Mouse (Mus musculus) spleen, postnatal 36 days (tissue): ENCODE data around the gene Mblac2.
"Not testable (repeated sequence)": the region's sequence is repeated elsewhere in the genome, so short reads cannot be mapped to it uniquely, and the experiment has no call there.

ENCODE experiments used
- DNase-seq, 2 experiments: peaks; one replicate each; pipeline ENCODE4 v3.0.0; 2022; ENCODE audit warnings: low spot score in 2 of 2, mixed read lengths in 1 of 2

The Mblac2 gene

DNA sequence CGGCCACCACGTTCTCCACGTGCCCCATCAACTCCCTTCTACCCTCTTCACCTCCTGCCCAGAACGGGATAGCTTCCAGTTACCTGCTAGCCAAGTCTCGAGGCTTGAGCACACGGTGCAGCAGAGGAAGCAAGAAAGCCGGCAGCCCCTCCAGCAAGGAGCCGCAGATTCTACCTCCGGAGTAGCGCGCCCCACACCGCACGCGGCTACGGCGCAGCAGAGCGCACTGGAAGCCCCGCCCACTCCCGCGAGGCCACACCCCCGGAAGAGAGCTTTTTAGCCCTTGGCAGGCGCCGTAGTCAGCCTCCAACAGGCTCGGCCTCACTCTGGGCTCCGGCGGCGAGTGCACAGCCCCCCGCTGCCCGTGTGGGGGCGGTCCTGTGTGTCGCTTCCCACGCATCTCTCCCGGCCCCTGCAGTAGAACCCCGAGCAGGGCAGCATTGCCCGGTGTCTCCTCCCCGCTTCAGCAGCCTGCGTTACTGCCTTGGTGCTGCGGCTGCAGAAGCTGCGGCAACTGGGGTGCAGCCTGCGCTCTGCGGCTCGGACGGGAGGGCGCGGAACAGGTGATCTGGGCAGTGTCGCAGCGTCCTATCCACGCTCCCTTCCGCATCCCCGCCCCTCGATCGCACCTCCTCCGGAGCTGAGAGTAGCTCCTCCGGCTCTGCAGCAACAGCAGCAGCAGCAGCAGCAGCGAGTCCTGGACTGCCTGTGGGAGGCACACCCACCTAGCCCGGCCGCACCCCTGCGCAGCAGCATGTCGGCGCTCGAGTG, at the start of gene Mblac2, which contains the start of gene Polr3g:
TSS of gene Mblac2 (plus strand) at position 567 of the 771 bp plus-strand sequence.
TSS of gene Polr3g (minus strand) at position 239 of the 771 bp plus-strand sequence.
- peak; percentile 95 for DNase-seq

DNA sequence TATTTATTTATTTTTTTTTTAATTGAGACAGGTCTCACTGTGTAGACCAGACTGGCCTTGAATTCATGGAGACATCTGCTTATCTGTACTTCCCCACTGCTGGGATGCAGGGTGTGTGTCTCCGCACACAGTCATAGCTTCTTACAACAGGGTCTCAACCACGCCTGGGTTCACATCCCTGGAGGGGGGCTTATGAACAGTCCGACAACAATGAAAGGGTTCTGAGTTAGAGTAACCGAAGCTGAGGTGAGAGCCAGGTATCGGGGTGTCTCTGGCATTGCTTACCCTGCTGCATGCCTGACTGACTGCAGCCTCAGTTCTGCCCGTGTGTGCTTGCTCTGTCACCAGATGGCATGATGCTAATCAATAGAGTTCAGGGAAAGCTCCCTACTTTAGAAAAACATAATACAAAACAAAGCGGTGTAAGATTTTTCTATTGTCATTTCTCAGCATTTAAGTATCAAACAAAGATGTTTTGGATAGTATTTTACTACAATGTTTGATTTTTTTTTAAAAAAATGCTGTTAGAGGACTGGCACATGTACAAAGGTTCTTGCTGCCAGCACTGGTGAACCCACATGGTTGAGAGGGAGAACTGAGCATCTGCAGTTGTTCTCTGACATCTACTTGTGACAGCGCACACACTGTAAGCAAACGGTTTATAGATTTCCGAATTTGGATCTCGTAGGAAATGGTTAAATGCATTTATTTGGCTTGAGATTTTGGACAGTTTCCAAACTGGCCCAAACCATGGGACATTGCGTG, 47.4 kb upstream of the Mblac2 start:
- no peak for DNase-seq

DNA sequence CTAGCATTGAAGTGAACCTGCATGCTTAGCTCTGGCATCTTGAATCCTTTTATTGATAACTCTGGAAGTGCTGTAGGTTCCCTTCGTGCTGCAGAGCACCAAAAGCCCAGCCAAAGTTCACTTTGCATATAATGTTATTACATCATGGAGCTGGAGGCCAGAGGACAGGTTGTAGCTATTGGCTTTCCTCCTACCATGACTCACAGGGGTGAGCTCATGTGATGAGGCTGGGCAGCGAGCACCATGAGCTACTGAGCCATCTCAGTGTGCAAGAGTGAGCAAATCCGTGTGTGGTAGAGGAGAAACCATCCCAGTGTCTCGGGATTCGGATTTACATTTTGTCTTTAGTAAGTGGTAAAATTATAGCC, 46.8 kb upstream of the Mblac2 start:
- no peak for DNase-seq

DNA sequence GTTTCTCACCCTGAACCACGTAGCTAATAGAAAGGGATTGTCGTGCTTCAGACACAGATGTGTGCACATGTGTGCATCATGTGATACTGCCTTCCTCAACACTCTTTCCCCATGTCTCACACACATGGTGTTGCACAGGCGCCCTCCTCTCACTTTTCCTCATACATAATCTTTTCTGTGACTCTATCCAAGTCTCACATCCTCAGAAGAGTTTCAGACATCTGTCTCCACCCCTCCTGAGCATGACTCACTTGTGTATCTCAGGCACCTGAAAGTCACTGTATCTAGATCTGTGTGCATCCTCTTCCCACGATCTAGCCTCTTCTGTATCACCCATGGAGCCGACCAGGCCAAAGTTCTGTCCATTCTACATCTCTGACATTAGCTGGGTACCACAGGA, 43.4 kb upstream of the Mblac2 start:
- DNase-seq: no peak

DNA sequence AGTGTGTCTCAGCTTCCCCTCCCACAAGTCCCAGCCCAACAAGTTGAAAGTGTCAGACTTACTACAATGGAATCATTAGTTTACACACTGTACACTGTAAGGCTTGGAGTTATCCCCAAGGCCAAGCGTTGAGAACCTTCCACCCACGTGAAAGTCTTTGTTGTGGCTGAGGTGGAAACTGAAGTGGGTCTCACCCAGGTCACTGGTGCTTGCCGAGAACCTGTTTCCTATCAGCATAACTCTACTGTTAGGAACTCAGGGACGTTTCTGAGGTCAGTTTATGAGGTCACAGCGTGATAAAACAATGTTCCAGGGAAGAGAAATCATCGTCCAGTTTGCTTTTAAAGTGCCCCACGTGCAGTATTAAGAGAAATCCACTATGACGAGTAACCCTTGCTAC, 35.8 kb upstream of the Mblac2 start:
- DNase-seq: no peak

DNA sequence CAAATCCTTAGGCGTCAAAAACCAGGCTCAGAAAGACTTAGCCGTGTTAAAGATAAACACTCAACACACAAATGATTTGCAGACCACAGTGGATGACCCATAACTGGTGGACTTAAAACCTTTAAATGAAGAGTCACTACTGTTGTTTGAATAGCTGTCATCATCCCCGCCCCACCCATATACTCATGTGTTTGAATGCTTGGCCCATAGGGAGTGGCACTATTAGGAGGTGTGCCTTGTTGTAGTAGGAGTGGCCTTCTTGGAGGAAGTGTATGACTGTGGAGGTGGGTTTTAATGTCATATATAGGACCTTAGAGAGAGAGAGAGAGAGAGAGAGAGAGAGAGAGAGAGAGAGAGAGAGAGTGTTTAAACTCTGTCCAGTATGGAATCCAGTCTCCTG, 28.0 kb upstream of the Mblac2 start:
- DNase-seq: no peak

DNA sequence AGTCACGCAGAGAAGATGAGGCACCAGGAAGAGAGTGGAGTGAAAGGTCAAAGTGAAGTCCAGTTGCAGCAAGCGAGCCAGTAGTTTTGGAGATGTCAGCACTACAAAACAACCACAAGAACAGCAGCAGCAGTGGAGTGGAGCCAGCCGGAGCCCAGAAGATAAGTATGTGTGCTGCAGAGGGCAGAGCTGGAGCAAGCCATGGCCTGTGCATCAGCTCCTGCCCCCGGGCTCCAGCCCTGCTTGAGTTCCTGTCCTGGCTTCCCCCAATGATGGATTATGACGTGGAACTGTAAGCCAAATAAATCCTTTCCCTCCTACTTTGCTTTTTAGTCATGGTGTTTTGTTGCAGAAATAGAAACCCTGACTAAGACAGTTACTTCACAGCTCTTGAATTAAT, 26.9 kb upstream of the Mblac2 start:
- DNase-seq: no peak

DNA sequence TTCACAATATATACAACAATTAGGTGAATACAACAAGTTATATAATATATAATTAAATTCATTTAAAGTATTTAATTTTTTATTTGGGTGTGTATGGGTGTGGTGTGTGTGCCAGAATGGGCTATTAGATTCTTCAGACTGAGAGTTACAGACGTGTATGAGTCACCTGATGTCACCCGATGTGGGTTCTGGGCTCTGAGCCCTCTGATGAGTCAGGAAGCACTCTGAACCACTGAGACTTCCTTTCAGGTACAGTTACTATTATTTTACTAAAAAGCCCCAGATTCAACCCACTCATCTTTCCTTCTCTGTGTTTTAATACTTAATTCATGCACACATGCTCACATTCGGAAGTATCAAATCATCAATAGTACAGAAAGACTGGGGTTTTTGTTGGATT, 26.3 kb upstream of the Mblac2 start:
- DNase-seq: no peak

DNA sequence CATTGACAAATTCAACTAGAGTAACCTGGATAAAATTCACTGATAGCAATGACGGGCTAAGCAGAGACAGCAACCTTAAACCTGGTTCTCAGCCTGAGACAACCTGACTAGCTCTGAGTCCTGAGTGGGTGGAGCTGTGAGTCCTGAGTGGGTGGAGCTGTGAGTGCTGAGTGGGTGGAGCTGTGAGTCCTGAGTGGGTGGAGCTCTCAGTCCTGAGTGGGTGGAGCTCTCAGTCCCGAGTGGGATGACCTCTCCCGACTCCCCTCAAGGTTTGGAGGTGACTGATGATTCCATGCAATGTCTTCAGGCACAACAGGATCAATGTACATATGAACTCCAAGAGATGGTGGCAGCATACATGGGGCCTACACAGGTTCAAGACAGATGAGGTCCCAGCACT, 21.6 kb upstream of the Mblac2 start:
- DNase-seq: no peak

DNA sequence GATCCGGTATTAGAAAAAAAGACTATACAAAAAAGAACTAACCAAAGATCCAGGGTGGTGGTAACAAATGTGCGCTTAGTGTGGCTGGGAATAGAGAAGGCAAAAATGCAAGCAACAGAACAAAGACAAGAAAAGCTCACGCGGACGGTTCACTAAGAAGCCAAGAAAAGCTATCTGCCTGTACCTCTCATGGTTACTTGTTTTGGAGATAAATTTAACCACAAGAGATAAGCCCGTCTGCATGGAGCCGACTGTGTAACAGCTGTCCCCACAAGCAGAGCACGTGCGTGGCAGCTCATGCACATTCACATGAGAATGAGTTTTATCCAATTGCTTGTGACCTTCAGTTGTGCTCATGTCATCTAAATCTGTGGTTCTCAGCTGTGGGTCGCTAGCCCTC, 20.7 kb upstream of the Mblac2 start:
- DNase-seq: no peak

DNA sequence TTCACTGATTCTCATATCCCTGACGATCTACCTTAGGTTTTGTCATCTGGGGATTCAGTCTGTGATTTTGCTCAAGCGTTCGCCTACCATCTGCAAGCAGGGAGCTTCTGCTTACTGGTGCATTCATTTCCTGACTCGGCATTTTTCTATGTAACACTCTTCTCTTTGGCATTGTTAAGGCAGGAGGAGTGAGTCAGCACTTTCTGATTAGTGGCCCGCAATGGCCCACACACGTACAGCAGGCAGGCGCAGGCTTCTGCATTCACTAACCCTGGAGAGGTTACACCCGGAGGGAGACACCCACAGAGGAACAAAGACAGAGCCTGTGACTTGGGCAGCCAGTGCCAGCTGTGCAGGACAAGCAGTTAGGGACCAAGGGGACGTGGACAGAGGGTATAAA, 19.5 kb upstream of the Mblac2 start:
- DNase-seq: peak in 1 of 2 experiments; percentile 20

DNA sequence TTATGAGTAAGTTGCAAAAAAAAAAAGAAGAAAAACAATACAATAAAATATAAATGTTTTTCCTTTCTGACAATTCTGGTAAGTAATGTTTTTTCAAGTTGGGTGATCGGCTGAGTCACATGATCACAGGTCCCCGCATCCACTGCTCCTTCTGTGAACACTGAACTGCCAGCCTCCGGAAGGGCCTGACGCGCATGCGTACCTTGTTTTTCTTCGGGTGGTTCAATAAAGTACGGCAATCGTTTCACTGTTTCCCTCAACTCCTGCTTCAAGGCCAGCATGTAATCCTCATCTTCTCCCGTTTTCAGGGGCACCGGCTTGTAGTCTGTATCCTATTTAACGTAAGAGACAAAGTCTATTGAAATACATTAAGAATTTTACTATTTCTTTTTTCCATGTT, 16.7 kb upstream of the Mblac2 start:
- no peak for DNase-seq

DNA sequence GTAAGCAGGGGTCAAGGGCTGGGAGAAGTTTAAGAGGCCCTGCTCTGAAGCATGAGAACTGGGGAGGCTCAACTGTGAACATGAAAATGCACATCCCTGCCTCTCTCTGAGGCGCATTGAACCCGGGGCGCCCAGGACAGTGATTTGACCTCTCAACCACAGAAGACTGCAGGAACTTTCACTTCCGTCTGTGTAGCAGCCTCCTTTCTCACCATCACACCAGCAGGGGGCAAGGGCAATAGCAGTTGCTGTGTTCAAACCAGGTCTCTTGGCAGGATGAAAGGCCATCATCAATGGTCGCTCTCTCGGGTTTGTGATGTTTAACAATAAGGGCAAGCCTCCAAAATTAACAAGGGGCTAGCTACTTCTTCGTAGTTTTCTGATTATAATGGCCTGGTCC, 8.0 kb upstream of the Mblac2 start:
- no peak for DNase-seq

DNA sequence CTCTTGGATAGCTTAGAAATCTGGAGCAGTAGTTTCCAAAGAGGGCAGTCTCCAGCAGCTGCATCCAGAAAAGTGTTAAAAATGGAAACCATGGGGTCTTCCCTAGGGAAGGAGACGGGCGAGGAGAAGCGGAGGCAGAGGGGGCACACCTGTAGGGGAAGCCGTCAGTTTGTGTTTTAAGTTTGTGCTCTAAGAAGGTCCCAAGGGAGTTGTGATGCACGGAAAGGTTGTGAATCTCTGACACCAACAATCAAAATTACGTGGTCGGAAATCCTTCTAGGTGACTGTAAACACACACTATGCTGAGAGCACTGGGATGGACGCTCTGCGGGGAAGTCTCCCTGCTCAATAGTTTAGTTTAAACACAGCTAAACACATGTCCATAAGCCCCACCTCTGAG, 7.5 kb upstream of the Mblac2 start:
- DNase-seq: no peak

DNA sequence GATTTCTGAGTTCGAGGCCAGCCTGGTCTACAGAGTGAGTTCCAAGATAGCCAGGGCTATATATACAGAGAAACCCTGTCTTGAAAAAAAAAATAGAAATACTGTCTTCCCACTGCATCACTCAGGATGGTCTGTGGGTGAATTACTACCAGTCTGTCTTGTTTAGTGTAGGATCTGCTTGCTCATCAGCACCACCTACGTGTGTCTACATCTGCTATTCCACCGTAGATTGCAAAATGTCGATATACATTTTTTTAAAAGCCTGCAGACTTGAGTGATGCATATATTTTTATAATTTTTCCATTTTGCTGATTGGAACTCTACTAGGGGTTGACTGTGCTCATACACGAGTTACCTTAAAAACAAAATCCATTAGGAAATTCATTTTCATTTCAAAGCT, 4.8 kb upstream of the Mblac2 start:
- no peak for DNase-seq

DNA sequence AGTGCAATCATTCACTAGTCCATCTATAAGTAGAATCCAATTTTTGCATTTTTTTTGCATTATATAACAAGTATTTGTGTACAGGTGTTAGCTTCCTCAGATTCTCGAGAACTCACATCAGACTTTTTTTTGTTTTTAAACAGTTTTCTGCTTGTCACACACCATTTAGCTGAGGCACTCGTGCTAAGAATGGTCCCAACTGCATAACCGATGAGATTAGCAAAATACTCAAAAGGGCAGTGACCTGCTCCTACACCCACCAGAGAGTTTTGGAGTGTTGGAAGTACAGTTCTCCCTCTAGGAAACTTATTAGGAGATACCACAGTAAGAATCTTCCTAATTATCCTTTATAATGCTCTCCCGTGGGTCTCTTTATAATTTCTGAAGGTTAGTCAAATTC, 1.3 kb upstream of the Mblac2 start:
- no peak for DNase-seq

DNA sequence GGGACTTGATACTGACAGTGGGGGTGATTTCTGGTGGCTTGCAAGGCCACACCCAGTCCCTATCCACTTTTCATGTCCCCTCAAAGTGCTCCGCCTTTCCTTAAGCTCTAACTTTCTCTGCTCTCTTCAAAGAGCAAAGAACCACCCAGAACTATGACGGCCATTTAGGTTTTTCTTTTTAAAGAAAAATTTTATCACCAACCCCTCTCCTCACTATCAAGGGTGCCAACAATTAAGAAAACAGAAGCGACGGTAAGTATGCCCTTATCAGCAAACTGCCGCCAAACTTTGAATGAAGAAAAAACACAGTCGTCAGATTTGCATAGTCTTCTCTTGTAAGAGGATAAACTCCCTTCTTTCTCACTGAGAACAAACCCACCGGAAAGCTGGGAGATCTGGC, 875 bp upstream of the Mblac2 start:
- peak in 1 of 2 experiments; percentile 10 for DNase-seq

DNA sequence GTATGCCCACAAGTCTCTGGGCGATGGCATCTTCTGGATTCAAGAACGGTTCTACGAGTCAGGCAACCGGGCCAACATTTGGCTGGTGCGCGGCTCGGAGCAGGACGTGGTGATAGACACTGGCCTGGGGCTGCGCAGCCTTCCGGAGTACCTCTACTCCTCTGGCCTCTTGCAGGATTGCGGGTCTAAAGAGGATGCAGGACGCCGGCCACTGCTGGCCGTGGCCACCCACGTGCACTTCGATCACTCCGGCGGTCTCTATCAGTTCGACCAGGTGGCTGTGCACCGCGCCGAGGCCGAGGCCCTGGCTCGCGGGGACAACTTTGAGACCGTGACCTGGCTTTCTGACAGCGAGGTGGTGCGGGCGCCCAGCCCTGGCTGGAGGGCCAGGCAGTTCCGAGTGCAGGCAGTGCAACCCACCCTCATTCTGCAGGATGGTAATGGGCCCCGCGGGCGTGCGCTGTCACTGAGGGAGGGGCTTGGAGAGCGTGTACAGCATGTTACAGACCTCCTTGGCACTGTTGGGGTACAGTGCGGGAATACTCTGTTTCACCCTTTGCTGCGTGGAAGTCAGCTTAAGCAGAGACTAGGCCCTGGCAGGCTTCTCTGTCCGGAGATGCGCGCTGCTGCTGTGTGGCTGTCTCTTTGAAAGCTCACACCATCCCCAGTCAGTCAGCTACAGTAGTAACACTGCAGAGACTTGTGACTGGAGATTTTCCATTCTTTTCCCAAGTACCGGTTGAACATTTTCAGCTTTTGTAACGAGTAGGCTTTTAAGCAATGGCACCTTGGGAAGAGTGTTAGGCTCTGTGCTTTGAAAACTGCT, 618 bp downstream of the Mblac2 start:
- DNase-seq: no peak

DNA sequence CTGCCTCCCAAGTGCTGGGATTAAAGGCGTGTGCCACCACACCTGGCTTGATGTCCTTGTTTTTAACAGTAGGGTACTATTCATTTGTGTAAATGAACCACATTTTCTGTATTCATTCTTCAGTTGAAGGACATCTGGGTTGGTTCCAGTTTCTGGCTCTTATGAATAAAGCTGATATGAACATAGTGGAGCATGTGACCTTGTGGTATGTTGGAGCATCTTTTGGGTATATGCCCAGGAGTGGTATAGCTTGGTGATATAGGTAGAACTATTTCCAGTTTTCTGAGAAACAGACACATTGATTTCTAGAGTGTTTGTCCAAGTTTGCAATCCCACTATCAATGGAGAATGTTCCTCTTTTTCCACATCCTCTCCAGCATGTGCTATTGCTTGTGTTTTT, 2.8 kb downstream of the Mblac2 start:
- no peak for DNase-seq

DNA sequence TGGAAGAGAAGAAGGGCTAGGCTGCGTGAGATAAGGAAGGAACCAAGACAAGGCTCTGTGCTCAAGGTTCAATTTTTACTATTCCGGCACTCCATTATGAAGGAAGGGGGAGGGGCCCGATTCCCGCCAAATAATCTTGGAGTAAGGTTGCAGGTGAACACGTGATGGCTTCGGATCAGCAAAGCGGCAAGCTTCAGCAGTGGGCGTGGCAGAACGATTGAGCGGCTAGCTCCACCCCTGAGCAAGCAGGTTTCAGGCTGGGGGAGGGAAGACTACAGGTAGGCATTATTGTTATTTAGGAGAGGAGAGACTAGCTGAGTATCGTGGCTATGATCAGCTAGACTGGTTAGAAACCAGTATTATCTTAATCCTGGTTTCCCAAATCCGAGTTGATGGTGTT, 17.0 kb downstream of the Mblac2 start:
- not testable (repeated sequence) for DNase-seq

DNA sequence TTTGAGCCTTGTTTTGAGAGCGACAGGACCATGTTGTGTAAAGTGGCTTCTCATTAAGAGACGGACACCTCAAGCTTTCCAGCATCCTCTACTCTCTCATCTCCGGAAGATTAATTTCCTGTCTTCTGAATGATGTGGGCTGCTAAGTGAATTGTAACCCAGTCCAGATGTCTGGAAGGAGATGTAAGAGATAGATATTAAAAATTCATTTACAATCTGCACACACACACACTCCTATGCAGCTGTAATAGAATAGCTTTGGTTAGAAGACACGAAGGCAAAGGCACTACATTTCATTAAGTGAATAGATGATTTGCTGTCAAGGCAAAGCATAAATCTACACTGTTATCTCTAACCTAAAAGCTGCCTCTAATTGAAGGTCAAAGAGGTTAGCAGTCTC, 18.0 kb downstream of the Mblac2 start:
- no peak for DNase-seq

DNA sequence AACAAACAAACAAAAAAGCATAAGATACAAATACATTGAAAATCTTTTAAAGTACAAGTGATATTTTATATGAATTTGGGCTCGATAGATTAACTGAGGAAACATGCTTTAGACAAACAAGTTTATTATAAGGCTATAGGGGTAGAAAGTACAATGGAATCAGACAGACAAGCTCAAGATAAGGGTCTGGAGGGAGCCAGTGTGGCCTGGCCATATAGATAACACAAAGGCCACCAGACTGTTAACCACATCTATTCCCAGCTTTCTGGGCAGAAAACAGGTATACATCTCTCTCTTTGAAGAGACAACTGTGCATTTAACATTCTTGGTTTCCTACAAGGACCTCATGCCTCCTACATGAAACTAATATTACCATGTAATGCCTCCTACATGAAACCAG, 19.2 kb downstream of the Mblac2 start:
- DNase-seq: no peak
